Mouse (Mus musculus) myocyte (in vitro differentiated cells): ENCODE measurements around the gene Prickle3. TPM values are rescaled to one million over a fixed set of nuclear protein-coding genes. Genes with fewer than 3 reads are reported as not detected.

Experiments
- H3K27me3 ChIP-seq: one replicate; pipeline ENCODE4 v1.6.1; 2011; ENCODE audit not compliant: control insufficient read depth, insufficient read depth, insufficient read length
- H3K36me3 ChIP-seq: one replicate; pipeline ENCODE4 v1.6.1; 2011; ENCODE audit not compliant: control insufficient read depth, insufficient read depth
- H3K4me2 ChIP-seq: one replicate; pipeline ENCODE4 v1.6.1; 2011; ENCODE audit warnings: low read depth, control low read depth
- H3K4me3 ChIP-seq: one replicate; pipeline ENCODE4 v1.5.1; 2011; ENCODE audit warnings: mild to moderate bottlenecking, control low read depth, moderate library complexity
- H3K79me2 ChIP-seq: one replicate; pipeline ENCODE4 v1.6.1; 2011; ENCODE audit not compliant: control insufficient read depth, insufficient read depth
- H3ac ChIP-seq: one replicate; pipeline ENCODE4 v1.6.1; 2011; ENCODE audit not compliant: control insufficient read depth, insufficient read length
- CEBPB ChIP-seq: IDR thresholded peaks from 2 replicates; pipeline ENCODE4 v1.6.1; 2011; ENCODE audit warnings: mild to moderate bottlenecking, moderate library complexity; ENCODE audit not compliant: poor library complexity, insufficient read depth, severe bottlenecking
- E2F4 ChIP-seq: IDR thresholded peaks from one replicate; pipeline ENCODE4 v1.6.1; 2011; ENCODE audit warnings: mild to moderate bottlenecking, control low read depth, moderate library complexity; ENCODE audit not compliant: insufficient read depth
- MAX ChIP-seq: IDR thresholded peaks from one replicate; pipeline ENCODE4 v1.6.1; 2011; ENCODE audit warnings: low read depth, mild to moderate bottlenecking, control low read depth
- MYOD1 ChIP-seq, 3 experiments: IDR thresholded peaks; one replicate each; pipeline ENCODE4 v1.6.1; 2011; ENCODE audit warnings: control low read depth in 2 of 3, low read depth in 2 of 3, mild to moderate bottlenecking in 2 of 3, moderate library complexity in 1 of 3; ENCODE audit not compliant: insufficient read length in 2 of 3, control insufficient read depth in 1 of 3
- MYOG ChIP-seq, 3 experiments: IDR thresholded peaks; one replicate each; pipeline ENCODE4 v1.6.1; 2011; ENCODE audit warnings: control low read depth in 2 of 3, low read depth in 2 of 3, mild to moderate bottlenecking in 2 of 3; ENCODE audit not compliant: insufficient read length in 2 of 3, control insufficient read depth in 1 of 3, insufficient read depth in 1 of 3
- POLR2A ChIP-seq: IDR thresholded peaks from one replicate; pipeline ENCODE4 v1.6.1; 2011; ENCODE audit warnings: low read depth, mild to moderate bottlenecking, control low read depth, moderate library complexity; ENCODE audit not compliant: insufficient read length
- POLR2AphosphoS2 ChIP-seq: IDR thresholded peaks from one replicate; pipeline ENCODE4 v1.6.1; 2011; ENCODE audit warnings: low read depth, control low read depth; ENCODE audit not compliant: insufficient read length
- REST ChIP-seq: IDR thresholded peaks from one replicate; pipeline ENCODE4 v1.6.1; 2011; ENCODE audit warnings: mild to moderate bottlenecking, control low read depth, moderate library complexity; ENCODE audit not compliant: insufficient read depth, insufficient read length
- SRF ChIP-seq: IDR thresholded peaks from one replicate; pipeline ENCODE4 v1.6.1; 2011; ENCODE audit warnings: low read depth; ENCODE audit not compliant: control insufficient read depth, insufficient read length
- TCF12 ChIP-seq: IDR thresholded peaks from one replicate; pipeline ENCODE4 v1.6.1; 2011; ENCODE audit warnings: mild to moderate bottlenecking, control low read depth; ENCODE audit not compliant: poor library complexity, insufficient read depth, severe bottlenecking
- TCF3 ChIP-seq: IDR thresholded peaks from one replicate; pipeline ENCODE4 v1.6.1; 2011; ENCODE audit warnings: low read depth, control low read depth; ENCODE audit not compliant: insufficient read length
- USF1 ChIP-seq: IDR thresholded peaks from one replicate; pipeline ENCODE4 v1.6.1; 2011; ENCODE audit warnings: low read depth, mild to moderate bottlenecking, control low read depth, moderate library complexity
- polyA plus RNA-seq: library from polyadenylated mRNA; unstranded; fragments of >200 nt; fragmentation: generic; extraction: Trizol; gene quantifications from one replicate; pipeline ENCODE4 v1.2.1, GENCODE M21; 2012; ENCODE audit warnings: missing spikeins

Prickle3 gene
- polyA plus RNA-seq, 1 experiment, result 3.8 TPM

GRCm38 (mm10) chrX:7635101-7635500 is 22.0 kb upstream of the Prickle3 start:
- no peak for TF ChIP-seq MYOG (IDR thresholded peaks at IDR 0.05; ENCODE audit: control insufficient read depth in 1 of 3, insufficient read depth in 1 of 3, insufficient read length in 2 of 3, low read depth in 2 of 3)
- no peak for TF ChIP-seq POLR2AphosphoS2
- TF ChIP-seq SRF, result no peak
- TF ChIP-seq USF1, result no peak
- TF ChIP-seq TCF3, result no peak
- no peak for TF ChIP-seq POLR2A
- no peak for TF ChIP-seq CEBPB
- no peak for TF ChIP-seq MAX
- no peak for TF ChIP-seq E2F4
- TF ChIP-seq REST, result no peak
- no peak for TF ChIP-seq MYOD1 (IDR thresholded peaks at IDR 0.05; ENCODE audit: control insufficient read depth in 1 of 3, insufficient read length in 2 of 3, low read depth in 2 of 3)
- TF ChIP-seq TCF12, result no peak
- Histone ChIP-seq H3K27me3 (peaks cover 12% of the 10 kb centered on the region), H3ac (no peak overlapping the region), H3K36me3 (no peaks in the 10 kb centered on the region), H3K79me2 (no peaks in the 10 kb centered on the region), H3K4me3 (no peak overlapping the region), H3K4me2 (no peak overlapping the region)

DNA sequence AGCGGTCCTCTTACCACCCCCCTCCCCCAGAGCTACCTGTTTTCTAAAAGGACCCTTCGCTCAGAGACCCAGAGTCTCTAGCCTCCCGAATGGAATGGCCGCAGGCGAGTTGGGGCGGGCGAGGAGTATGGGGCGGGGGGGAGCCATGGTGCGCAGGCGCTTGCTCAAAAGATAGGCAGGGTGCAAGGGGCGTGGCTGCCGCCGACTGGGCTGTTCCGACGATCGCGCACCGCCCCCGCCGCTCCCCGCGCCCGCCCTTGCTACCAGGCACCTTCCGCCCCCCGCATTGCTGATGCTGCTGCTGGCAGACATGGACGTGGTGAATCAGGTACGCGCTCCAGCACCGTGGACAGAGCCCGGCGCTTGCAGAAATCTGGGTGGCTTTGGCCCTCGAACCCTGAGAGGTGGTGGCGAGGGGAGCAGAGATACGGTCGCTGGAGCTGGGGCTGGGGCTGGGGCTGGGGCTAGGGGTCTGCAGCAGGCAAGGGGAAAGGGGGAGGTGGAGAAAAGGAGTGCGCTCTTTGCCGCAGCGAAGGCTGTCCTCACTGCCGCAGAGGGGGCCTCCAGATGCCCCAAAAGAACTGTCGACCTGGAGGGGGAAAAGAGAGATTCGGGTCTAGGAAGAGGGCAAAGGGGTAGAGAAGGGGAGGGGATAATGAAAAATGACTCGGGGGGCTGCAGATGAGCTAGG is 18.5 kb upstream of the Prickle3 start, which contains the start of gene Syp:
TSS of gene Syp (plus strand) at position 71 of the 691 bp plus-strand sequence.
- H3K79me2 ChIP-seq, result no peaks in the 10 kb centered on the region
- no peaks in the 10 kb centered on the region for H3K36me3 ChIP-seq
- no peak within 1 kb of the TSS for H3K4me3 ChIP-seq
- TF ChIP-seq TCF12 (no peak), REST (peak; percentile 91)
- H3K4me2 ChIP-seq, result peak within 1 kb of the TSS; percentile 46
- no peaks in the 10 kb centered on the region for H3K27me3 ChIP-seq
- H3ac ChIP-seq, result no peak within 1 kb of the TSS

GRCm38 (mm10) chrX:7639536-7640325 is 17.3 kb upstream of the Prickle3 start:
- no peak overlapping the region for H3K4me2 ChIP-seq
- no peaks in the 10 kb centered on the region for H3K36me3 ChIP-seq
- no peak overlapping the region for H3K4me3 ChIP-seq
- TF ChIP-seq SRF (no peak), MAX (no peak)
- H3ac ChIP-seq, result no peak overlapping the region
- H3K27me3 ChIP-seq, result no peaks in the 10 kb centered on the region
- no peaks in the 10 kb centered on the region for H3K79me2 ChIP-seq

DNA sequence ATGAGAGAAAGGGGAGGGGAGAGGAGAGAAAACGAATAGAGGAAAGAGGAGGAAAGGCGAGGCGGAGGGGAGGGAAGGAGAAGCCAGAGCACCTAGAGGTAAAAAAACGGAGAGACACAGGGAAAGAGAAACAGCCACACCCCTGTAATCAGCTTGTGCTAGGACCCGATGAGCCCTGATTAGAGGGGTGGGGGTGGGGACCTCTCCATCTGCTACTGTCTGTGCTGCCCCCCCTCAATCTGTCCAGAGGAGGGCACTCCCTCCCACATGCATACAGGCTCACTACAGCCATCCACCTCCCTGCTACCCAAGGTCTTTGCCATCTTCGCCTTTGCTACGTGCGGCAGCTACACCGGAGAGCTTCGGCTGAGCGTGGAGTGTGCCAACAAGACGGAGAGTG is 16.3 kb upstream of the Prickle3 start:
- Histone ChIP-seq H3ac (no peak overlapping the region), H3K4me3 (no peak overlapping the region), H3K4me2 (no peak overlapping the region), H3K27me3 (no peaks in the 10 kb centered on the region), H3K79me2 (no peaks in the 10 kb centered on the region), H3K36me3 (no peaks in the 10 kb centered on the region)
- TF ChIP-seq MYOD1 (IDR thresholded peaks at IDR 0.05; ENCODE audit: control insufficient read depth in 1 of 3, insufficient read length in 2 of 3, low read depth in 2 of 3) (no peak), USF1 (no peak), TCF3 (no peak), SRF (no peak), POLR2A (no peak), CEBPB (no peak), TCF12 (no peak), E2F4 (no peak), MAX (no peak), REST (no peak), POLR2AphosphoS2 (no peak), MYOG (IDR thresholded peaks at IDR 0.05; ENCODE audit: control insufficient read depth in 1 of 3, insufficient read depth in 1 of 3, insufficient read length in 2 of 3, low read depth in 2 of 3) (no peak)

- TF ChIP-seq USF1, result peak; percentile 93
- no peak for TF ChIP-seq TCF12
- no peak overlapping the region for H3ac ChIP-seq
Measured at GRCm38 (mm10) chrX:7645349-7645748, 11.7 kb upstream of the Prickle3 start.

More at GRCm38 (mm10) chrX:7645349-7645748, 11.7 kb upstream of the Prickle3 start:
- no peaks in the 10 kb centered on the region for H3K36me3 ChIP-seq
- no peaks in the 10 kb centered on the region for H3K27me3 ChIP-seq
- H3K4me3 ChIP-seq, result no peak overlapping the region
- no peaks in the 10 kb centered on the region for H3K79me2 ChIP-seq
- H3K4me2 ChIP-seq, result no peak overlapping the region
